Mouse (Mus musculus) left cerebral cortex, postnatal 25 days (tissue): ENCODE data around the gene Nt5e. TPM values are rescaled to one million over a fixed set of nuclear protein-coding genes. Genes with fewer than 3 reads are reported as not detected.
A peak's percentile ranks its signal among the peaks of the same experiment; 100 is the strongest.

Experiments
- DNase-seq, 2 experiments: peaks; one replicate each; pipeline ENCODE4 v3.0.0; 2022; ENCODE audit warnings: low spot score in 2 of 2, mixed read lengths in 1 of 2
- intact Hi-C: fragments of 180-260 bp; cut with DNase I; formaldehyde crosslinking; loops from one replicate; pipeline ENCODE4 v1.15.1; 2025
- total RNA-seq, 2 experiments: library from RNA; stranded (reverse); gene quantifications; 2 replicates each; pipeline ENCODE4 v1.2.3; 2021

The Nt5e gene
- total RNA-seq, 2 experiments from 2014 or later = 2.7 to 4.6 TPM

GRCm38 (mm10) chr9:88373001-88373400 lies 46.0 kb downstream of the Nt5e start:
- intact Hi-C loops = no loop called here
- no peak for DNase-seq

- no peak for DNase-seq
- intact Hi-C loops = no loop called here
Observed at GRCm38 (mm10) chr9:88377483-88377882, 50.5 kb downstream of the Nt5e start.

- DNase-seq = no peak
- intact Hi-C loops = no loop called here
Observed at GRCm38 (mm10) chr9:88379057-88379456, 52.1 kb downstream of the Nt5e start.

- intact Hi-C loops = no loop called here
- peak in 1 of 2 experiments; percentile 57 for DNase-seq
Observed at GRCm38 (mm10) chr9:88380076-88380475, 53.1 kb downstream of the Nt5e start.

- no peak for DNase-seq
- intact Hi-C loops = no loop called here
Observed at GRCm38 (mm10) chr9:88380542-88380941, 53.5 kb downstream of the Nt5e start.

GRCm38 (mm10) chr9:88388826-88389225 lies 61.8 kb downstream of the Nt5e start:
- intact Hi-C loops = no loop called here
- DNase-seq = no peak

GRCm38 (mm10) chr9:88394852-88395251 lies 67.9 kb downstream of the Nt5e start:
- DNase-seq = no peak
- intact Hi-C loops = loop anchor here (5.0 kb wide), 1 partner anchor 153 kb away; no protein-coding TSS in a partner anchor

- intact Hi-C loops = loop anchor here (5.0 kb wide), 1 partner anchor 156 kb away; no protein-coding TSS in a partner anchor
Observed at GRCm38 (mm10) chr9:88398461-88398860, 71.5 kb downstream of the Nt5e start.

GRCm38 (mm10) chr9:88404088-88404487 lies 77.1 kb downstream of the Nt5e start:
- peak in 1 of 2 experiments; percentile 27 for DNase-seq
- intact Hi-C loops = no loop called here

More at GRCm38 (mm10) chr9:88398461-88398860, 71.5 kb downstream of the Nt5e start:
- DNase-seq = no peak

- intact Hi-C loops = no loop called here
- DNase-seq = no peak
Observed at GRCm38 (mm10) chr9:88404515-88404914, 77.5 kb downstream of the Nt5e start.

- intact Hi-C loops = no loop called here
Observed at GRCm38 (mm10) chr9:88409978-88410377, 83.0 kb downstream of the Nt5e start.

GRCm38 (mm10) chr9:88416752-88417151 lies 89.8 kb downstream of the Nt5e start:
- intact Hi-C loops = no loop called here
- DNase-seq = no peak

More at GRCm38 (mm10) chr9:88409978-88410377, 83.0 kb downstream of the Nt5e start:
- no peak for DNase-seq

Other genes starting within 250 kb of the Nt5e start
- gene Snx14, start 111.8 kb downstream of the Nt5e start, total RNA-seq = 10 to 100 TPM; 52.9 to 54.7 TPM
- 1 to 10 TPM; 1.3 to 2.9 TPM for gene Gm20537, start 129.4 kb downstream of the Nt5e start, total RNA-seq
- gene Syncrip, start 155.4 kb downstream of the Nt5e start, total RNA-seq = 10 to 100 TPM; 67.6 to 68.3 TPM
- 10 to 100 TPM; 20.9 to 25.7 TPM for gene Zfp949, start 220.8 kb downstream of the Nt5e start, total RNA-seq